Mouse (Mus musculus): ENCODE results near the gene Cxadr.
A peak's percentile ranks its signal among the peaks of the same experiment; 100 is the strongest.

Cxadr gene

GRCm38 (mm10) chr16:78301183-78301830, at the start of gene Cxadr:
TSS of gene Cxadr (plus strand) at chr16:78301489.
- peak; percentile 43 for DNase-seq (ENCODE audit: low read depth)

GRCm38 (mm10) chr16:78258989-78259388, 42.3 kb upstream of the Cxadr start:
- DNase-seq (ENCODE audit: low read depth), result no peak

DNA sequence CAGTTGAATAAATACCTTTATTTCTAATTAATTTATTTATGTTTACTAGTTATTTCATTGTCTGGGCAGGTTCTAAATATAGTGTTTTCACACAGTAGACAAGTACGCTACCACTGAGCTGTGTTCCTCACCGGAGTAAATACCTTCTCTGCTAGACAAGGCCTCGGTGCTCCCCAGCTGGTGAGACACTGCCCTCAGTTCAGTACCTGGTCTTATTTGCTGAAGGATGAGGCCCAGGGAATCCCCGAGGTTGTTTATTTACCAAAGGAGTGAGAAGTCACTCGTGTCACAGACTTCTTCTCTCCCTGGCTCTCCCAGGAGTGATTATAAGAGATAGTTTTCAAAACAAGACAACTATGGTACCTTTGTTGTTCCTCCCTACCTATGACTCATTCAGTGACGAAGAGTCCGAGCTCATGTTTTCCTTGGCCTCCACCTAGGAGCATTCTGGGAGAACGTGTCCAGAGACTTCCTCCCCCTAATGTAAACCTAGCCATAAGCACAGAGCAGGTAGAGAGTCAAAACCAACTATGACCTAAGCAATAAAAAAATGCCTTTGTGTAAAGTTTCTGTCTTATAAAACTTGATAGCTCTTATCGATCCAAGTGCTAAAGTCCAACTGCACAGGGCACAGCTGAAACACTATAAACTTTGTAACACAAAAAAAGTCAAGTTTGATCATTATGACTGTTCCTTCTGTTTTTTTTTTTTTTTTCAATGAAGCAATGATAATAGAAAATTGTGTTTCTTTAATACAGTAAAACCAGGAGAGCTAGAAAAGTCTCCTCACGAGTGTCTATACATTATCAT, 41.0 kb upstream of the Cxadr start:
- DNase-seq (ENCODE audit: low read depth), result no peak

GRCm38 (mm10) chr16:78261520-78261919, 39.8 kb upstream of the Cxadr start:
- no peak for DNase-seq (ENCODE audit: low read depth)

- DNase-seq (ENCODE audit: low read depth), result peak; percentile 57
Observed at GRCm38 (mm10) chr16:78264442-78265150, 36.7 kb upstream of the Cxadr start.

DNA sequence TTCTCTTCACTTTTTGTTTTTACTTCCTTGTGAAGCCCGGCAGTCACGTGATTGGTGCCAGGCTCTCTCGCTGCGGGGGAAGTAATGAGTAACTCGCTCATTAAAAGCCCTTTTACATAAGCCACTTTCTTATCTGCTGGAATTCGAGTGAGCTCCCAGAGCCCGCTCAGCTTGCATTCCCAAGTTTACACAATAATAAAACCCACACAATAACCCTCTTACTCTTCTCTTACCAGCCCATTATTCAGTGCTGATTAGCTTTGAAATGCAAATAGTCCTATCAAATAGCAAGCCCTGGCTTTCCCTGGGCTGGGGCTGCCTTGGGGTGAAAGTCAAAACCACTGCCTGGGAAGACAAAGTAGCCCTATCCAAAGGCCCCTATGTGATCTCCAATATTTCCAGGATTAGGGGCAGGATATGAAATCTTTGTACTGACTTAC, 36.1 kb upstream of the Cxadr start:
- no peak for DNase-seq (ENCODE audit: low read depth)

DNA sequence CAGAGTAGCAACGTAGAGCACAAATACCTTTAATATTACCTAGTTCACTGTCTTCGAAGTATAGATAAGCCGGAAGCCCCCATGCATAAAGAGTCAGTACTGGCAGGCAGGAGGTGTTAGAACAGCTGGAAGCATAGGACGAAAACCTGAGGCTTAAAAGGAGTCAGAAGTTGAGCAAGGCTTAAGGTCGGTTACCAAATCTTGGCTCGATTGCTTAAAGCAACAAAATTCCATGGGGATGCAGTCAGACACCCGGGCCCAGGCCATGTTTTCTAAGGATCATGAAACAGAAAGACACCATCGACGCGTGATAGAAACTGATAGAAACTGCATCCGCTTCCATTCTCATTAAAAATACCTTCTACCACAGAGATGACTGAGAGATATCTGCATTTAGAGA, 35.5 kb upstream of the Cxadr start:
- no peak for DNase-seq (ENCODE audit: low read depth)

GRCm38 (mm10) chr16:78267453-78267852, 33.8 kb upstream of the Cxadr start:
- no peak for DNase-seq (ENCODE audit: low read depth)

DNA sequence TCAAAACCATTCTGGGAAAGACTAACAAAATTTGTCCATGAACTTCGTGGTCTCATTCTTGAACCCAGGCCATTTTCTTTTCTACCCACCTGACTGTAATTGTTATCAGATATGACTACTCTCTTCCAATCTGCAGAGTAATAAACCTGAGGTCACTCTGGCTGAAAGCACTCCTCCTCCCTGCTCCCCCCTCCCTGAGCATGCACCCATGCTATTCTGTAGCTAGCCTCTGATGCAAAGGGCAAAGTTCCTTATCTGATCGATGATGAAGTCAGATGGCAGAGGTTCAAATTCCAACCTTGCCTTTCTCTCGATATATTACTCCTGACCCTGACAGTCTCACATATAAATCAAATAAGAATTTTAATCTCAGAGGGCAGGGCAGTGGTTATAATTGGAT, 33.1 kb upstream of the Cxadr start:
- DNase-seq (ENCODE audit: low read depth), result no peak

GRCm38 (mm10) chr16:78274825-78275455, 26.3 kb upstream of the Cxadr start:
- DNase-seq (ENCODE audit: low read depth), result no peak

DNA sequence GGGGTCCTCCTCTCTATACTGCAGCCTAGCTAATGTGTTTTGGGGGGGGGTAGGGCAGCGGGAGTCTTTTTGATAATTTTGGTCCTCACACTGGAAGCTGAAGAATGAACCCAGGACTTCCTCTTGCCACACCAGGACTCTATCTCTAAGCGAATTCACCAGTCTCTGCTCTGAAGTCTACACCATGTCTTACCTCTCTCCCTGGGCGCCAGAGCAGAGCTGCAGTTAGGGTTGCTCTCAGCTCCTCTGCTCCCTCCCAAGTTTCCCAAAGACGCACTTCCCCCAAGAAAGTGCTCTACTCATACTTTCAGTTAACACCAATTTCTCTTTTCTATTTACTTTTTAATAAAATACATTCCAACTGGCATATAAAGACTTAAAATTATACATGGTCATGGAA, 23.7 kb upstream of the Cxadr start:
- no peak for DNase-seq (ENCODE audit: low read depth)

- DNase-seq (ENCODE audit: low read depth), result no peak
Observed at GRCm38 (mm10) chr16:78280093-78280881, 21.0 kb upstream of the Cxadr start.

GRCm38 (mm10) chr16:78283231-78283630, 18.1 kb upstream of the Cxadr start:
- no peak for DNase-seq (ENCODE audit: low read depth)

DNA sequence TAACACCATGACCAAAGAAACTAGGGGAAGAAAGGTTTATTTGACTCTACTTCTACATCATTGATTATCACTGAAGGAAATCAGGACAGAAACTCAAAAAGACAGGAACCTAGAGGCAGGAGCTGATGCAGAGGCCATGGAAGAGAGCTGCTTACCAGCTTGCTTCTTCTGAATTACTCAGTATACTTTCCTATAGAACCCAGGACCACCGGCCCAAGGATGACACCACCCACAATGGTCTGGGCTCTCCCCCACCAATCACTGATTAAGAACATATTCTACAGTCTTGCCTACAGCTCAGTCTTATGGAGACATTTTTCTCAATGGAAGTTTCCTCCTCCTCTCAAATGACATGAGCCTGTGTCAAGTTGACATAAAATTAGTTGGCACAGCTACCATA, 7.2 kb upstream of the Cxadr start:
- no peak for DNase-seq (ENCODE audit: low read depth)

GRCm38 (mm10) chr16:78294606-78295275, 6.5 kb upstream of the Cxadr start:
- no peak for DNase-seq (ENCODE audit: low read depth)

DNA sequence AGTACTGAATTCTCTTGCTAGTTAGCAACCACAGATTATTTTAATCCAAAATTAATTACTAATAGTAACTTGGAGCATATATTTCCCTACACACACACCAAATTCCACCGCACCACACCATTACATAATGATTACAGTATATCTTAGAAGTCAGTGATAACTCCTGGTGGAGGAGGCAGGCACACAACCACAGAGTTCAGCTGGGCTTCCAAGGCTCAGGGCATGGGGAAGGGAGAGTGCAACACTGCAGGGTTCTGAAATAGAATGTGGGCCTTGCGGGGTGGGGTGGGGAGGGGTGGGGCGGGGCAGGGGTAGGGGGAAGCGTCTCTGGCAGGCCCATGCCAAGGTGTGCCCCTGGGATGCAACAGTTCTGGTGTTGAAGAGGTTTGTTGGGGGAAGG, 5.7 kb upstream of the Cxadr start:
- no peak for DNase-seq (ENCODE audit: low read depth)

DNA sequence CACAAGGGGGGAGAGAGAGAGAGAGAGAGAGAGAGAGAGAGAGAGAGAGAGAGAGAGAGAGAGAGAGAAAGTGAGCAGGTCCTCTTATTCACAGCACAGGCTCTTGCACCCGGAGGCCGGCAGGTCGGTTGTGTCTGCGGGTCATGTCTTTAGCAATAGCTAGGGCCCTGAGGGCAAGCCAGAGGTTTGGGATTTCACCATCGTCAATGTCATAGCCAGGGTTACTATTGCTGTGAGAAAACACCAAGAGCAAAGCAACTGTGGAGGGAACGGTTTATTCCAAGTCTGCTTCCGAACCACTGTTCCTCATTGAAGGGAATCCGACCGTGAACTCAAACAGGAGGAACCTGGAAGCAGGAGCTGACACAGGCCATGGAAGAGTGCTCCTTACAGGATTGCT, 5.2 kb upstream of the Cxadr start:
- no peak for DNase-seq (ENCODE audit: low read depth)

DNA sequence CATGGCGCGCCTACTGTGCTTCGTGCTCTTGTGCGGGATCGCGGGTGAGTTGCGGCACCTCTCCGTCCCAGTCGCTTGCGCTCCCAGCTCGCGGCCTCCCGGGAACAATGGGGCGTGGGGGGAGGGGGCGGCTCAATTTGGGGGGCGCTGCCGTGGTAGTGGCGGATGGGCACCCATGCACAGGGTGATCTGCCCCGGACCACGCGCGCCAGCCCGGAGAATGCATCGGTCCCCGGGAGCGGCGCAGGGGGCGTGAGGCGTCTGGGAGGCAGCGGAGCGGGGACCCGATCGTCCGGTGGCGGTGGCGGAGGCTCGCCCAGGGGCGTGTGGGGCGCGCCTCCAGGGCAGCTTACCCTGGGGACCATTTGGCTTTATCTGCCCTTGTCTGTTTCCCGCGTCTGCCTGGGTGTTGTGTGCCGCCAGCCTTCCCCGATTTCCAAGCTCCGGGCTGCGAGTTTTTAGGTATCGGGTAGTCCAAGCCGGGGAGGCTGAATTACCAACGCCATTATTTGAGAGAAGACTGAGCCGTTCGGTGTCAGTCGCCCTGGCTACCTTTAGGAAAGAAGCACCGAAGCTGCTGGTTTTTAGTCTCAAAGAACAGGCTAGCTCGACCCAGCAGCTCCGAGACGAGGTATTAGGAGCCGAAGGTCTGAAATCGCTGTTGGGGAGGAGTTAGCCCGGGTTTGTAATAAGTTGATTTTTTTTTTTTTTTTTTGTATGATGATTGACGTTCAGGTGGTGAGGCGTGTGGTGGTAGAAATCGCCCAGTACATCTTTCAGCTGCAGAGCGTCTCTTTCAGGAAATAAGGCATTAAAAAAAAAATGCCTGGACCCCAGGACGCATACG, 765 bp downstream of the Cxadr start:
- peak; percentile 19 for DNase-seq (ENCODE audit: low read depth)

DNA sequence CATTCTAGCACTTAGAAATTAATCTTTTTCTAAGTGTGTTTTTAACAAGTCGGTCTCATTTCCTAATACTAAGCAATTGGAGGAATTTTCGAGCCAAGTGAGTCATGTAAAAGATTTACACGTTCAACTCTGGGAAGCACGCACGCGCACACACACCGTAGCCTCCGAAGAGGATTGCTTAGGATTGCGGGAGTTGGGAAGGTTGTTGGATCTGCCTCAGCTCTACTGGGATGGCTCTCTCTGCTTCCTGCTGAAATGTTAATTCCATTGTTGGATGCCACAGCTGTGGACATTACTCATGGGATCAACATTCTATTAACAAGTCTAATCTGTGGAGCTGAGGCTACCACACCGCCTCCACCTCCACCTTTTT, 1.4 kb downstream of the Cxadr start:
- DNase-seq (ENCODE audit: low read depth), result peak; percentile 6

DNA sequence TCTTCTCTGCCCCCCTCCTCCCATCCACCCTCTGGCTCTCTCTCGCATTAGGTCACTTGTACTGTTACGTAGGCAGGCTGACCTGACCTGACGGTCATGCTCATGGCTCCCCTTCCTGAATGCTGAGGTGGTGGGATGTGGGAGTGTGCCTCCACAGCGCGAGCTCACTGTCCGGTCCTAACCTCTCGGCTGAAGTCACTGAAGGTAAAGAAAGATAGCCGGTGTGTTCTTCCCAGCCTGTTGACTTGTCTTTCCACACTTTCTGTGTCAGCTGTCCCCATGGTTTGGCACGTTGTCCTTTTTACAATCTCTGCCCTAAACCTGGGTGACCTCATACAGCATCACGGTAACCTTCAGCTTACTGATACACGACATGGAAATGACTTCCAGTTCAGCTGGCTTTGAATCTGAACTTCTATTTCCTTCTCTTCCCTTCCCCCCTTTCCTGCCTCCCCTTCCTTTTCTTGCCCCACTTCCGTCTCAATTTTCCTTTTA, 4.4 kb downstream of the Cxadr start:
- DNase-seq (ENCODE audit: low read depth), result no peak

Data from naive thymus-derived CD4-positive, alpha-beta T cell, adult 2 months (primary cell).